Mouse (Mus musculus): ENCODE measurements at regions not wholly inside any gene's neighbourhood (a gene's known extent, or its start where the extent isn't known, plus 50 kb on each side); places are given as distances from the start of the nearest gene placed in this dataset.

DNA sequence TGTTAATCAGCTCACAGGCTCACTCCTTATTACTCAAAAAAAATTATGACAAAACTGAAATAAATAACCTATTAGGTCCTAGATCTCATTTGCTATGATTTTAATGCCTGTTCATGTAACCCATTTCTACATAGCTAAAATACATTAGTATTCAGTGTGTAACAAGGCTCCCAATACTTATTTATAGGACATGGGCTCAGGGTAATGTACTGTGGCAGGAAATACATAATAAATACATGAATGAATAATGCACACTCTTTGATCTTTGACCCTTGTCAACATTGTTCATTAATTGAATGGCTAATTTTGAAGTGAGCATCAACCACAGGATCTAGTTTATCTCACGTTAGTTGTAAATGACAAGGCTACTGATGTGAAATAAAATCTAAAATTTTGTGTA is 340.4 kb upstream of the Tecrl start:
- no peak overlapping the region for H3K4me3 ChIP-seq (ENCODE audit: insufficient read depth, low read depth, low read length)
- 65% methylated on average over 1 of the region's 1 CpGs for WGBS
- no peak overlapping the region for H3K27ac ChIP-seq (replicated peaks; ENCODE audit: insufficient read depth, low read depth, low read length)
- no peaks in the 10 kb centered on the region for H3K79me2 ChIP-seq (ENCODE audit: control insufficient read depth, insufficient read depth, low read length)
- no peaks in the 10 kb centered on the region for H3K27me3 ChIP-seq (ENCODE audit: control insufficient read depth, insufficient read depth, low read length)
- no peaks in the 10 kb centered on the region for H3K4me1 ChIP-seq (ENCODE audit: control insufficient read depth, insufficient read depth, low read length)
- no peak for DNase-seq (ENCODE audit: extremely low read depth, low read depth, low spot score)
- no peaks in the 10 kb centered on the region for H3K36me3 ChIP-seq (ENCODE audit: control insufficient read depth, insufficient read depth, low read length)
- TF ChIP-seq POLR2A (IDR thresholded peaks at IDR 0.05; ENCODE audit: extremely low read depth, insufficient read depth, low read length): no peak
- TF ChIP-seq CTCF (IDR thresholded peaks at IDR 0.05; ENCODE audit: low read depth, low read length): no peak
- H3K9ac ChIP-seq (ENCODE audit: low read depth, low read length): no peak overlapping the region

DNA sequence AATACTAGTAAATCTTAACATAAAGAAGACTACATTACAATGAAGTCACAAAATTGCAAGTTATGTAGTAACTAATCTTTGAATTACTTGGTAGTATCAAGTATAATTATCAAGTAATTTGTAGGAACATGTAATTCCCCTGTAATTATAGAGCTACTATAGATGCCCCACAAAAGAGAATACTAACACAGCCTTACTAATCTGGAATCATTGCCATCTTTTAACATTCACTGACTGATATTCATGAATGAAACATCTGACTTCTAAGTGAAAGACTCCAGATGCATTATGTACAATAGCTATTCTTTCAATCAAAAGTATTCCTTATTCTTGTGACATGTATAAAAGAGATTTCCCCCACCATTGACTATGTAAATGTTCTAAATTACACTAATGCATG is 337.3 kb upstream of the Tecrl start:
- H3K79me2 ChIP-seq (ENCODE audit: control insufficient read depth, insufficient read depth, low read length): no peaks in the 10 kb centered on the region
- no peak overlapping the region for H3K4me3 ChIP-seq (ENCODE audit: insufficient read depth, low read depth, low read length)
- TF ChIP-seq CTCF (IDR thresholded peaks at IDR 0.05; ENCODE audit: low read depth, low read length): no peak
- no peak for TF ChIP-seq POLR2A (IDR thresholded peaks at IDR 0.05; ENCODE audit: extremely low read depth, insufficient read depth, low read length)
- H3K36me3 ChIP-seq (ENCODE audit: control insufficient read depth, insufficient read depth, low read length): no peaks in the 10 kb centered on the region
- no peak overlapping the region for H3K27ac ChIP-seq (replicated peaks; ENCODE audit: insufficient read depth, low read depth, low read length)
- H3K9ac ChIP-seq (ENCODE audit: low read depth, low read length): no peak overlapping the region
- no peaks in the 10 kb centered on the region for H3K4me1 ChIP-seq (ENCODE audit: control insufficient read depth, insufficient read depth, low read length)
- DNase-seq (ENCODE audit: extremely low read depth, low read depth, low spot score): no peak
- H3K27me3 ChIP-seq (ENCODE audit: control insufficient read depth, insufficient read depth, low read length): no peaks in the 10 kb centered on the region

DNA sequence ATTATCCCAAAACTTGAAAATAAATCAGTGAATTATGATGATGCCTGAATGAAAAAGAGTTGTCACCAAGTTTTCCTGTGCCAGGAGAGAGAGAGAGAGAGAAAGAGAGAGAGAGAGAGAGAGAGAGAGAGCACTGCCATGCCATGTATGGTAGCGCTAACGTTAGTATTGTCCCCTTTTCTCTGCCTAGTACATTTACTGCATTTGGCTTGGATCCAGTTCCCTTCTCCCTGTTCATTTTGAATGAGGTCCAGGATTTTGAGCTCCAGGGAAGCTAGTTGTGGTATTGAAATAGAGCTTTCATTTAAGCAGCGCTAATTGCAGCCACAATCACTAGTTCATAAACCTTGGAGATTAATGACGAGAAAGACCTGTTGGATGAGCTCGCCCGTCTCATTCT is 323.4 kb upstream of the Tecrl start:
- Histone ChIP-seq H3K4me3 (ENCODE audit: insufficient read depth, low read depth, low read length) (no peak overlapping the region), H3K27ac (replicated peaks; ENCODE audit: insufficient read depth, low read depth, low read length) (no peak overlapping the region), H3K4me1 (ENCODE audit: control insufficient read depth, insufficient read depth, low read length) (no peaks in the 10 kb centered on the region), H3K79me2 (ENCODE audit: control insufficient read depth, insufficient read depth, low read length) (no peaks in the 10 kb centered on the region), H3K9ac (ENCODE audit: low read depth, low read length) (no peak overlapping the region), H3K36me3 (ENCODE audit: control insufficient read depth, insufficient read depth, low read length) (no peaks in the 10 kb centered on the region), H3K27me3 (ENCODE audit: control insufficient read depth, insufficient read depth, low read length) (no peaks in the 10 kb centered on the region)
- WGBS: 84% methylated on average over 6 of the region's 6 CpGs
- no peak for DNase-seq (ENCODE audit: extremely low read depth, low read depth, low spot score)
- TF ChIP-seq POLR2A (IDR thresholded peaks at IDR 0.05; ENCODE audit: extremely low read depth, insufficient read depth, low read length) (no peak), CTCF (IDR thresholded peaks at IDR 0.05; ENCODE audit: low read depth, low read length) (no peak)

DNA sequence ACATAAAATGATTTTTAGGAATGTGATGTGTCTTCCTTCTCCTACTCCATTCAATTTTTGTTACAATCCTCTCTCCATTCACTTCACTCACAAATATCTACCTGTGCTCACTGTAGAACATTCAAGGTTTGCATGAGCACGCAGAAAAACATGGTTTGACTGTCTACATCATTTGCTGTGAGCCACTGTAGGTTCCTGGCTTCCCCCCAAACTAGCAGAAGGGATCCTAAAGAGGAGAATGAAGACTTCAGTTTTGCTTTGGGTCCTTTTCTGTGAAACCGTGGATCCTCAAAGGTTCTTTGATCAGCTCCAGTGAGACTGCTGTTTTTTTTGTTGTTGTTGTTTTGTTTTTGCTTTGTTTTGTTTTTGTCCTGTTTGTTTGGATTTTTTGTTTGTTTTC is 304.1 kb upstream of the Tecrl start:
- H3K4me1 ChIP-seq (ENCODE audit: control insufficient read depth, insufficient read depth, low read length): no peaks in the 10 kb centered on the region
- no peak overlapping the region for H3K9ac ChIP-seq (ENCODE audit: low read depth, low read length)
- WGBS: 63% methylated on average over 2 of the region's 2 CpGs
- no peaks in the 10 kb centered on the region for H3K79me2 ChIP-seq (ENCODE audit: control insufficient read depth, insufficient read depth, low read length)
- H3K4me3 ChIP-seq (ENCODE audit: insufficient read depth, low read depth, low read length): no peak overlapping the region
- no peak for DNase-seq (ENCODE audit: extremely low read depth, low read depth, low spot score)
- H3K36me3 ChIP-seq (ENCODE audit: control insufficient read depth, insufficient read depth, low read length): no peaks in the 10 kb centered on the region
- no peak for TF ChIP-seq POLR2A (IDR thresholded peaks at IDR 0.05; ENCODE audit: extremely low read depth, insufficient read depth, low read length)
- no peak for TF ChIP-seq CTCF (IDR thresholded peaks at IDR 0.05; ENCODE audit: low read depth, low read length)
- no peaks in the 10 kb centered on the region for H3K27me3 ChIP-seq (ENCODE audit: control insufficient read depth, insufficient read depth, low read length)
- no peak overlapping the region for H3K27ac ChIP-seq (replicated peaks; ENCODE audit: insufficient read depth, low read depth, low read length)

DNA sequence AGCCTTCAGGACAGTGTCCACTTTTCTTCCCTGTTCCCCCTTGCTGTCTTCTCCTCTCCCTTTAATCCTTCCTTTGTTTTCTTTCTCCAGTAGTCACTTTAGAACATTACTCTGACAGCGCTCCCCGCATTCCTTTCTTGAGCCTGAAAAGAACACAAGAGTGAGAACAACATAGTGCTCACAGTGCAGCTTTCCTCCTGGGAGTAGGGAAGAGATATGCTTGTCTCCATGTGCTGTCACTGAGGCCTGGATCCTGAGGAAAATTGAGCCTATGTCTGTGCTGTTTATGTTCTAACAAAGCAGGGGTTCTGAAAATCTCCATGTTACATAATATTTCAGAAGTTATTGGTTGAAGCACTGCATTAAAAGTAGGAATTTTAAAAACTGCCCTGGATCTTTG is 296.3 kb upstream of the Tecrl start:
- Histone ChIP-seq H3K9ac (ENCODE audit: low read depth, low read length) (no peak overlapping the region), H3K27ac (replicated peaks; ENCODE audit: insufficient read depth, low read depth, low read length) (no peak overlapping the region), H3K4me3 (ENCODE audit: insufficient read depth, low read depth, low read length) (no peak overlapping the region), H3K79me2 (ENCODE audit: control insufficient read depth, insufficient read depth, low read length) (no peaks in the 10 kb centered on the region), H3K36me3 (ENCODE audit: control insufficient read depth, insufficient read depth, low read length) (no peaks in the 10 kb centered on the region), H3K4me1 (ENCODE audit: control insufficient read depth, insufficient read depth, low read length) (no peaks in the 10 kb centered on the region), H3K27me3 (ENCODE audit: control insufficient read depth, insufficient read depth, low read length) (no peaks in the 10 kb centered on the region)
- DNase-seq (ENCODE audit: extremely low read depth, low read depth, low spot score): no peak
- TF ChIP-seq CTCF (IDR thresholded peaks at IDR 0.05; ENCODE audit: low read depth, low read length): no peak
- TF ChIP-seq POLR2A (IDR thresholded peaks at IDR 0.05; ENCODE audit: extremely low read depth, insufficient read depth, low read length): no peak
- WGBS: 73% methylated on average over 2 of the region's 2 CpGs

DNA sequence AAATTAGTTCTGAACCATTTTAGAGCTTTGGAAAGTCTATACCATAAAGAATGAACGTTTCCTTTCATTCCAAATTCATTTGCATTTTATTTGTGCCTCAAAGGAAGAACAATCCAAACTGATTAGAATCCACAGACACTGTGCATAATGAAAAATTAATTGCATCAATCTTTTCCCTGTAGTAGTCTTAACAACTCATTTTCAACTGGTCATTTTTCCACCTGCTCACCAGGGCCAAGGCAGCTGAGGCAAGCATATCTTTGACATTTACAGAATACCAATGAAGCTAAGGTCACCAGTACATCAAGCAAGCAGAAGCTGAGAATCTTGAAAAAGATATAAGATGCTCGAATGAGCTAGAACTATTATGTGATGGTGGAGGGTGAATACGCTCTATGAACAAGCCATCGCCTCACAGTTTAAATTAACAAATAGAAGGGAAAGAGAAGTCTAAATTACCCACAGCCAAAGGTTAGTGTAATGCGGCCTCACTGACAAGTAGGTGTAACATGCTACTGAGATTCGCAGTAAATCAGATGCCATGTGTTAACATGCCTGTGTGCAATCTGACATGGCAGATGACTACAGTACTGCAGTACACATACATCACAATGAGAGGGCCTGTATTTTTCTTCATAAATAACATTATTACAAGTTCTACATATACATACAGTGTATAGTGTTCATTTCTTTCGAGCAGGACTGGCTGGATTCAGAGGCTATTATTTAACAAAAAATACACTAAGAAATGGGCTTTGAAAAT is 267.8 kb upstream of the Tecrl start:
- WGBS: 79% methylated on average over 7 of the region's 7 CpGs

More for the DNA sequence above, 267.8 kb upstream of the Tecrl start:
- no peak overlapping the region for H3K4me3 ChIP-seq (ENCODE audit: insufficient read depth, low read depth, low read length)
- H3K36me3 ChIP-seq (ENCODE audit: control insufficient read depth, insufficient read depth, low read length): no peaks in the 10 kb centered on the region
- H3K27ac ChIP-seq (replicated peaks; ENCODE audit: insufficient read depth, low read depth, low read length): no peak overlapping the region
- no peaks in the 10 kb centered on the region for H3K27me3 ChIP-seq (ENCODE audit: control insufficient read depth, insufficient read depth, low read length)
- no peak overlapping the region for H3K9ac ChIP-seq (ENCODE audit: low read depth, low read length)
- TF ChIP-seq POLR2A (IDR thresholded peaks at IDR 0.05; ENCODE audit: extremely low read depth, insufficient read depth, low read length) (no peak), CTCF (IDR thresholded peaks at IDR 0.05; ENCODE audit: low read depth, low read length) (no peak)
- DNase-seq (ENCODE audit: extremely low read depth, low read depth, low spot score): no peak
- H3K79me2 ChIP-seq (ENCODE audit: control insufficient read depth, insufficient read depth, low read length): no peaks in the 10 kb centered on the region
- H3K4me1 ChIP-seq (ENCODE audit: control insufficient read depth, insufficient read depth, low read length): no peaks in the 10 kb centered on the region
